Mouse (Mus musculus) intestine, postnatal 0 days (tissue): ENCODE measurements at regions not wholly inside any gene's neighbourhood (a gene's known extent, or its start where the extent isn't known, plus 50 kb on each side); places are given as distances from the start of the nearest gene placed in this dataset.

Experiments used
- ATAC-seq: fragments of 200-750 bp; cut with Nextera tagmentation; 2 replicates; pipeline ENCODE4 v1.8.0; 2017; ENCODE audit warnings: mild to moderate bottlenecking, moderate TSS enrichment, moderate library complexity
- H3K27ac ChIP-seq: fragments of 300-500 bp; sonication (generic); 2 replicates; pipeline ENCODE4 v1.5.1; 2014; ENCODE audit warnings: mild to moderate bottlenecking, low read depth, low read length, moderate library complexity
- H3K27me3 ChIP-seq: fragments of 300-500 bp; sonication (generic); replicated peaks from 2 replicates; pipeline ENCODE4 v1.6.1; 2014; ENCODE audit warnings: low read length, mixed read lengths; ENCODE audit not compliant: control insufficient read depth, insufficient read depth
- H3K36me3 ChIP-seq: fragments of 300-500 bp; sonication (generic); 2 replicates; pipeline ENCODE4 v1.6.1; 2014; ENCODE audit warnings: mild to moderate bottlenecking, moderate library complexity; ENCODE audit not compliant: control insufficient read depth, insufficient read depth
- H3K4me1 ChIP-seq: fragments of 300-500 bp; sonication (generic); replicated peaks from 2 replicates; pipeline ENCODE4 v1.6.1; 2014; ENCODE audit warnings: antibody characterized with exemption, low read length, mixed read lengths; ENCODE audit not compliant: control insufficient read depth, insufficient read depth
- H3K4me2 ChIP-seq: fragments of 300-500 bp; sonication (generic); replicated peaks from 2 replicates; pipeline ENCODE4 v1.6.1; 2014; ENCODE audit warnings: low read depth, mild to moderate bottlenecking, moderate library complexity
- H3K4me3 ChIP-seq: fragments of 300-500 bp; sonication (generic); 2 replicates; pipeline ENCODE4 v1.5.1; 2014; ENCODE audit warnings: low read depth, low read length
- H3K9ac ChIP-seq: fragments of 300-500 bp; sonication (generic); 2 replicates; pipeline ENCODE4 v1.6.1; 2014; ENCODE audit warnings: mild to moderate bottlenecking, low read depth, low read length
- H3K9me3 ChIP-seq: fragments of 300-500 bp; sonication (generic); 2 replicates; pipeline ENCODE4 v1.6.1; 2016; ENCODE audit warnings: mixed run types; ENCODE audit not compliant: control insufficient read depth
- CTCF ChIP-seq: sonication (generic); IDR thresholded peaks from 2 replicates; pipeline ENCODE4 v1.5.1; 2016; ENCODE audit warnings: low read depth, mild to moderate bottlenecking, control low read depth, antibody characterized with exemption, moderate library complexity
- WGBS: fragments of 180-500 bp; shearing (Covaris S2); extraction: QIAGEN DNeasy Blood & Tissue Kit; methylation state at CpG from one replicate; pipeline ENCODE4 v1.1.7; 2014; 5-methylcytosine and 5-hydroxymethylcytosine counted together

GRCm38 (mm10) chr3:21843292-21843852 is 233.1 kb upstream of the Tbl1xr1 start:
- Histone ChIP-seq H3K9ac (no peak overlapping the region), H3K9me3 (no peaks in the 10 kb centered on the region), H3K27me3 (no peaks in the 10 kb centered on the region), H3K4me2 (no peak overlapping the region), H3K36me3 (no peaks in the 10 kb centered on the region), H3K27ac (no peak overlapping the region), H3K4me1 (no peaks in the 10 kb centered on the region), H3K4me3 (no peak overlapping the region)
- 65% methylated on average over 5 of the region's 5 CpGs for WGBS
- ATAC-seq = no peak
- TF ChIP-seq CTCF = no peak

- Histone ChIP-seq H3K4me2 (no peak overlapping the region), H3K9ac (no peak overlapping the region), H3K9me3 (no peaks in the 10 kb centered on the region), H3K36me3 (no peaks in the 10 kb centered on the region), H3K4me1 (no peaks in the 10 kb centered on the region), H3K27me3 (no peaks in the 10 kb centered on the region), H3K4me3 (no peak overlapping the region), H3K27ac (no peak overlapping the region)
- WGBS = 91% methylated on average over 5 of the region's 5 CpGs
- ATAC-seq = no peak
- no peak for TF ChIP-seq CTCF
Measured at GRCm38 (mm10) chr3:21849831-21850230, 226.6 kb upstream of the Tbl1xr1 start.

- Histone ChIP-seq H3K4me1 (no peaks in the 10 kb centered on the region), H3K9me3 (no peaks in the 10 kb centered on the region), H3K36me3 (no peaks in the 10 kb centered on the region), H3K4me2 (no peak overlapping the region), H3K27ac (no peak overlapping the region), H3K9ac (no peak overlapping the region), H3K4me3 (no peak overlapping the region), H3K27me3 (no peaks in the 10 kb centered on the region)
- ATAC-seq = no peak
- TF ChIP-seq CTCF = no peak
- WGBS = 93% methylated on average over 2 of the region's 2 CpGs
Measured at GRCm38 (mm10) chr3:21850977-21851376, 225.5 kb upstream of the Tbl1xr1 start.

- 65% methylated on average over 2 of the region's 2 CpGs for WGBS
- no peak overlapping the region for H3K9ac ChIP-seq
Measured at GRCm38 (mm10) chr3:21854340-21854739, 222.1 kb upstream of the Tbl1xr1 start.

GRCm38 (mm10) chr3:21859436-21859835 is 217.0 kb upstream of the Tbl1xr1 start:
- no peak for ATAC-seq
- Histone ChIP-seq H3K36me3 (no peaks in the 10 kb centered on the region), H3K9me3 (no peaks in the 10 kb centered on the region), H3K27me3 (no peaks in the 10 kb centered on the region), H3K27ac (no peak overlapping the region), H3K9ac (no peak overlapping the region), H3K4me2 (no peak overlapping the region), H3K4me3 (no peak overlapping the region), H3K4me1 (no peaks in the 10 kb centered on the region)
- no peak for TF ChIP-seq CTCF
- 91% methylated on average over 1 of the region's 1 CpGs for WGBS

More at GRCm38 (mm10) chr3:21854340-21854739, 222.1 kb upstream of the Tbl1xr1 start:
- no peak for TF ChIP-seq CTCF
- Histone ChIP-seq H3K4me3 (no peak overlapping the region), H3K4me1 (no peaks in the 10 kb centered on the region), H3K9me3 (no peaks in the 10 kb centered on the region), H3K4me2 (no peak overlapping the region), H3K36me3 (no peaks in the 10 kb centered on the region), H3K27me3 (no peaks in the 10 kb centered on the region), H3K27ac (no peak overlapping the region)
- no peak for ATAC-seq

GRCm38 (mm10) chr3:21860915-21861635 is 215.4 kb upstream of the Tbl1xr1 start:
- TF ChIP-seq CTCF = no peak
- H3K27me3 ChIP-seq = no peaks in the 10 kb centered on the region
- no peak for ATAC-seq
- H3K27ac ChIP-seq = no peak overlapping the region
- H3K9me3 ChIP-seq = no peaks in the 10 kb centered on the region
- H3K4me3 ChIP-seq = no peak overlapping the region
- no peaks in the 10 kb centered on the region for H3K4me1 ChIP-seq
- no peak overlapping the region for H3K4me2 ChIP-seq
- no peak overlapping the region for H3K9ac ChIP-seq
- no peaks in the 10 kb centered on the region for H3K36me3 ChIP-seq
- 69% methylated on average over 4 of the region's 4 CpGs for WGBS

- Histone ChIP-seq H3K27ac (no peak overlapping the region), H3K9ac (no peak overlapping the region), H3K4me2 (no peak overlapping the region), H3K27me3 (no peaks in the 10 kb centered on the region), H3K36me3 (no peaks in the 10 kb centered on the region), H3K9me3 (no peaks in the 10 kb centered on the region), H3K4me3 (no peak overlapping the region), H3K4me1 (no peaks in the 10 kb centered on the region)
- TF ChIP-seq CTCF = no peak
- WGBS = 79% methylated on average over 4 of the region's 4 CpGs
- no peak for ATAC-seq
Measured at GRCm38 (mm10) chr3:21861636-21861970, 214.8 kb upstream of the Tbl1xr1 start.
